Mouse (Mus musculus) liver, embryonic 14.5 days (tissue): Measurements from ENCODE around the gene Pdzrn4. TPM values are rescaled to one million over a fixed set of nuclear protein-coding genes. Genes with fewer than 3 reads are reported as not detected.
"Not testable (repeated sequence)": the region's sequence is repeated elsewhere in the genome, so short reads cannot be mapped to it uniquely, and the experiment has no call there.

Experiments used
- ATAC-seq: fragments of 200-750 bp; cut with Nextera tagmentation; 2 replicates; pipeline ENCODE4 v1.8.0; 2017; ENCODE audit warnings: moderate number of reproducible peaks, mild to moderate bottlenecking, moderate library complexity; ENCODE audit not compliant: insufficient read depth
- DNase-seq, 3 experiments: peaks; one replicate each; pipeline ENCODE4 v3.0.0-alpha.2; 2012 to 2013; ENCODE audit warnings: low read depth in 3 of 3, low spot score in 3 of 3
- H3K27ac ChIP-seq: fragments of 300-500 bp; sonication (generic); 2 replicates; pipeline ENCODE4 v1.5.1; 2014; ENCODE audit warnings: moderate library complexity, mild to moderate bottlenecking, control low read depth, inconsistent platforms
- H3K27me3 ChIP-seq: fragments of 300-500 bp; sonication (generic); 2 replicates; pipeline ENCODE4 v1.6.1; 2014; ENCODE audit warnings: mild to moderate bottlenecking, low read length, moderate library complexity; ENCODE audit not compliant: control insufficient read depth, insufficient read depth
- H3K36me3 ChIP-seq: fragments of 300-500 bp; sonication (generic); replicated peaks from 2 replicates; pipeline ENCODE4 v1.6.1; 2014; ENCODE audit warnings: low read depth; ENCODE audit not compliant: control insufficient read depth, insufficient read depth
- H3K4me1 ChIP-seq, 2 experiments: fragments of 200-500 bp in 1 of 2; fragments of 300-500 bp in 1 of 2; sonication (generic) in 1 of 2; replicated peaks; 2 replicates each; pipeline ENCODE4 v1.6.1; 2012 to 2014; ENCODE audit warnings: antibody characterized with exemption in 1 of 2, inconsistent platforms in 1 of 2, low read length in 1 of 2; ENCODE audit not compliant: control insufficient read depth in 2 of 2, insufficient read depth in 2 of 2
- H3K4me2 ChIP-seq: fragments of 300-500 bp; sonication (generic); 2 replicates; pipeline ENCODE4 v1.6.1; 2014; ENCODE audit warnings: low read depth, mild to moderate bottlenecking, control low read depth, moderate library complexity
- H3K4me3 ChIP-seq, 2 experiments: fragments of 200-500 bp in 1 of 2; fragments of 300-500 bp in 1 of 2; sonication (generic) in 1 of 2; 2 replicates each; pipeline ENCODE4 v1.5.1; 2012 to 2014; ENCODE audit warnings: low read depth in 2 of 2, low read length in 2 of 2, mild to moderate bottlenecking in 2 of 2, control low read depth in 1 of 2, inconsistent platforms in 1 of 2, moderate library complexity in 1 of 2; ENCODE audit not compliant: insufficient read depth in 1 of 2
- H3K9ac ChIP-seq: fragments of 300-500 bp; sonication (generic); replicated peaks from 2 replicates; pipeline ENCODE4 v1.6.1; 2014; ENCODE audit warnings: mild to moderate bottlenecking, control low read depth, moderate library complexity
- H3K9me3 ChIP-seq: fragments of 300-500 bp; sonication (generic); 2 replicates; pipeline ENCODE4 v1.6.1; 2016; ENCODE audit warnings: low read length, mixed read lengths; ENCODE audit not compliant: control insufficient read depth
- CTCF ChIP-seq: IDR thresholded peaks from 2 replicates; pipeline ENCODE4 v1.5.1; 2016; ENCODE audit warnings: antibody characterized with exemption, low read depth, control low read depth
- EP300 ChIP-seq: IDR thresholded peaks from 2 replicates; pipeline ENCODE4 v1.6.1; 2016; ENCODE audit warnings: antibody characterized with exemption, low read depth
- WGBS: fragments of 180-500 bp; shearing (Covaris S2); extraction: QIAGEN DNeasy Blood & Tissue Kit; methylation state at CpG from one replicate; pipeline ENCODE4 v1.1.7; 2014; ENCODE audit not compliant: insufficient replicate concordance; 5-methylcytosine and 5-hydroxymethylcytosine counted together
- polyA plus RNA-seq, 2 experiments: library from polyadenylated mRNA; depleted of rRNA in 1 of 2; stranded (reverse) in 1 of 2; unstranded in 1 of 2; fragments of >200 nt; fragmentation: Nextera tagmentation in 1 of 2; extraction: Ambion mirVana in 1 of 2; gene quantifications; 2 replicates each; pipeline versions ENCODE4 v1.2.1 to v1.2.3; 2012 to 2014

The Pdzrn4 gene
- polyA plus RNA-seq (2012; rRNA removed), result not detected in 2 replicates
- polyA plus RNA-seq (2014; fragmentation: Nextera tagmentation; extraction: Ambion mirVana), result not detected in 2 replicates

DNA sequence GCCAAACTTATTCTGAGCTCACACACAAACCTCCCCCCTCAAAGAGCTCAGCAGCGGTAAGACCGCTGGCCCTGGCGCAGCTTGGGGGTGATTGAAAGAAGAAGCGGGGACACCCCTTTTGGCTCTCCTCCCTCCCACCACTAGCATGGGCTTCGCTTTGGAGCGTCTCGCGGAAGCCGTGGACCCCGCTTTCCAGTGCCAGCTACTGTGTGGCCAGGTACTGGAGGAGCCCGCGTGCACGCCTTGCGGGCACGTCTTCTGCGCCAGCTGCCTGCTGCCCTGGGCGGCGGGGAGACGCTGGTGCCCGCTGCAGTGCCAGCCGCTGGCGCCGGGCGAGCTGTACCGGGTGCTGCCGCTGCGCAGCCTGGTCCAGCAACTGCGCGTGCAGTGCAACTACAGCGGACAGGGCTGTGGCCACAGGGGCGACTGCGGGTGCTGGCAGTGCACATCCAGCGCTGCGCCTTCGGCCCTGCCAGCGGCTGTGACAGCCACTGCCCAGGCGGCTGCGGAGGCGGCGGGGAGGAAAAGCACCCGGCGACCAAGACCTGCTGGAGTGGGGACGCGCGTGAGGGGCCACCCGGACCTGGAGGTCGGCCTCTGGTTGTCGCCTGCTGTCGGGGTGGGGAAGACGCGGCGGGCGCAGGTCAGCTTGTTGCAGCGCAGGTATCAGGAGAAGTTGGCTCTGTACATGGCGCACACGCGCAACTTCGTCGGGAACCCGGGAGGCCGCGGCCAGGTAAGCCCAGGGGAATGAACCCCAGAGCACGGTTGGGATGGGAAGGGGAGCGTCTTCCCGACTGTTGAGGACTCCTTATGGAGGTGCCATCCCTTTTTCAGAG, at the start of gene Pdzrn4:
Gene Pdzrn4, plus strand, starts transcription at position 112 of the 839 bp plus-strand sequence.
- no peak for DNase-seq
- no peak within 1 kb of the TSS for H3K27ac ChIP-seq
- no peaks in the 10 kb centered on the region for H3K4me1 ChIP-seq
- no peak within 1 kb of the TSS for H3K4me3 ChIP-seq
- H3K4me2 ChIP-seq, result no peak within 1 kb of the TSS; the same call in 1 of the 2 replicates
- TF ChIP-seq EP300, result no peak
- no peak for TF ChIP-seq CTCF
- no peak for ATAC-seq
- WGBS, result 2% methylated on average over 65 of the region's 65 CpGs
- no peaks in the 10 kb centered on the region for H3K9me3 ChIP-seq
- no peak within 1 kb of the TSS for H3K9ac ChIP-seq
- peaks cover 24% of the 10 kb centered on the region for H3K27me3 ChIP-seq
- H3K36me3 ChIP-seq, result no peaks in the 10 kb centered on the region

DNA sequence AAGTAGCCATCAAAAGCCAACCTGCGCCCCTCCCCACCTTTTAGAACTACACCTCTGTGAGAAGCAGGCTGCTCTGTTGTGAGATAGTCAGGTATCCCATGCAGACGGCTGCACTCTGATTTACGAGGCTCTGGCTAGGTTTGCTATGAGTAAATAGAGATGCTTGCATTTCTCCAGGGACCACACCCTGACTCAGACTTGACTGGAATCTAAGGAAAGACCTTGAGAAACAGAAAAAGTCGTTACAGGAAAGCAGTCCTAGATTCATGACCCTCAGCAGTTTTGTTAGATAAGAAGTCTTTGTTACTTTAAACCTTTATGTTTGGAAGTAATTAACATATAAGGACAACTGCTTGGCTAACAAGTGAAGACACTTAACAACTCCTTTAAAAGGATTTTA, 49.3 kb upstream of the Pdzrn4 start:
- TF ChIP-seq EP300 (no peak), CTCF (no peak)
- DNase-seq, result no peak
- no peak for ATAC-seq
- Histone ChIP-seq H3K36me3 (no peaks in the 10 kb centered on the region), H3K9ac (no peak overlapping the region), H3K4me1 (peaks cover 4 to 37% of the 10 kb centered on the region in 2 experiments), H3K27me3 (no peaks in the 10 kb centered on the region), H3K4me3 (no peak overlapping the region), H3K27ac (no peak overlapping the region), H3K4me2 (no peak overlapping the region), H3K9me3 (no peaks in the 10 kb centered on the region)
- 40% methylated on average over 4 of the region's 4 CpGs for WGBS

DNA sequence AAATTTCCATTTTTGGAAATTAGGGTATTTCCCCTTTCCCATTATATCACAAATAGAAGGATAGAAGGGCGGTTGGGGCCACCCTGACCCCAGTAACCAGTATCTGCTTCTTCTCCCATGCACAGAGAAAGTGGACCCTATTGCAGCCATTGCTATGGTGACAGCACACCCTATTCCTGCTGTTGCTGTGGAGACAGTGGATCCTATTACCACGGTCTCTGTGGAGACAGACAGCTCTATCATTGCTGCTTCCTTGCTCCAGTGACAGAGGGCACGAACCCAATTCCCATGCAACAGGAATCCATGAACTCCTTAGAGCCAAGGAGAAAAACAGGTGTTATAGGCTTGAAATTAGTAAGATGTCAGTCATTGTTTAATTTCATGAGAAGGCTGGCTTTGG, 48.8 kb upstream of the Pdzrn4 start:
- peak overlapping the region; percentile 16; the same call in 1 of the 2 replicates for H3K27ac ChIP-seq
- WGBS, result 45% methylated on average over 3 of the region's 3 CpGs
- ATAC-seq (no peak), DNase-seq (no peak)
- no peaks in the 10 kb centered on the region for H3K9me3 ChIP-seq
- TF ChIP-seq CTCF (no peak), EP300 (no peak)
- H3K36me3 ChIP-seq, result no peaks in the 10 kb centered on the region
- no peak overlapping the region for H3K9ac ChIP-seq
- H3K4me1 ChIP-seq, result peaks cover 4 to 37% of the 10 kb centered on the region in 2 experiments
- H3K4me3 ChIP-seq, result no peak overlapping the region
- no peaks in the 10 kb centered on the region for H3K27me3 ChIP-seq
- peak overlapping the region; percentile 28; the same call in 1 of the 2 replicates for H3K4me2 ChIP-seq

DNA sequence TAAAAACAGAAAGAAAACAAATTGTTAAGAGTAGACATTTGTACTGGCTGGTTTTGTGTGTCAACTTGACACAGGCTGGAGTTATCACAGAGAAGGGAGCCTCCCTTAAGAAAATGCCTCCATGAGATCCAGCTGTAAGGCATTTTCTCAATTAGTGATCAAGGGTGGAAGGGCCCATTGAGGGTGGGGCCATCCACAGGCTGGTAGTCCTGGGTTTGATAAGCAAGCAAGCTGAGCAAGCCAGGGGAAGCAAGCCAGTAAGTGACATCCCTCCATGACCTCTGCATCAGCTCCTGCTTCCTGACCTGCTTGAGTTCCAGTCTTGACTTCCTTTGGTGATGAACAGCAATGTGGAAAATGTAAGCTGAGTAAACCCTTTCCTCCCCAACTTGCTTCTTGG, 48.2 kb upstream of the Pdzrn4 start:
- peak; percentile 47 for ATAC-seq
- not testable (repeated sequence) for H3K27ac ChIP-seq, DNase-seq, H3K36me3 ChIP-seq, H3K9me3 ChIP-seq, H3K4me3 ChIP-seq, H3K27me3 ChIP-seq, H3K9ac ChIP-seq
- Histone ChIP-seq H3K4me2 (peak overlapping the region; percentile 28), H3K4me1 (peaks cover 4 to 37% of the 10 kb centered on the region in 2 experiments)

DNA sequence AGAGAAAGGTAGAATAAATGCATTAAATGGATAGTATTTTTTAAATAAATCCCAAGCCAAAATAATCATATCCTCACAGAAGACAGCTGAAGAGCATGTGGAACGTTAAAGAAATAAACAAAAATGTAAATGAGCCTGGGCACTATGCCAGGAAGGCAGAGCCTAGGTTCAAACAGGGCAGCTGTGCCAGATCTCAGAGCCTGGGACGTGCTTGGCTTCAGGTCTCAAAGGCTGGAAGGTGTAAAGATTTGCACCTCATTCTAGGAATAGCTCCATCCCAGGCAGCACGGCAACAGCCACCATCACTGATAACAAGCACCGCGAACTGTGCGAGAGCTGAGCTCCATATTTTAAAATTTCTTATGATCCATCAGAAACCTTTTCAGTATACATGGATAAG, 32.5 kb upstream of the Pdzrn4 start:
- TF ChIP-seq EP300, result no peak
- DNase-seq, result no peak
- H3K9ac ChIP-seq, result no peak overlapping the region
- H3K4me1 ChIP-seq, result no peaks in the 10 kb centered on the region
- H3K4me3 ChIP-seq, result no peak overlapping the region
- H3K9me3 ChIP-seq, result no peaks in the 10 kb centered on the region
- no peaks in the 10 kb centered on the region for H3K27me3 ChIP-seq
- no peak overlapping the region for H3K4me2 ChIP-seq
- 51% methylated on average over 6 of the region's 6 CpGs for WGBS
- no peak for ATAC-seq
- H3K27ac ChIP-seq, result no peak overlapping the region
- H3K36me3 ChIP-seq, result no peaks in the 10 kb centered on the region
